Mouse (Mus musculus): Measurements from ENCODE around the gene Tmem135.

- no peak for TF ChIP-seq POLR2A (IDR thresholded peaks at IDR 0.05; ENCODE audit: insufficient read length, low read depth)
- no peak for TF ChIP-seq TCF12 (IDR thresholded peaks at IDR 0.05; ENCODE audit: insufficient read depth, poor library complexity, severe bottlenecking)
- TF ChIP-seq E2F4 (IDR thresholded peaks at IDR 0.05; ENCODE audit: insufficient read depth) = no peak
- TF ChIP-seq MAX (IDR thresholded peaks at IDR 0.05; ENCODE audit: low read depth) = no peak
- TF ChIP-seq MYOD1 (IDR thresholded peaks at IDR 0.05; ENCODE audit: control insufficient read depth in 1 of 3, insufficient read length in 2 of 3, low read depth in 2 of 3) = no peak
- no peak for TF ChIP-seq SRF (IDR thresholded peaks at IDR 0.05; ENCODE audit: control insufficient read depth, insufficient read length, low read depth)
- no peak for TF ChIP-seq USF1 (IDR thresholded peaks at IDR 0.05; ENCODE audit: low read depth)
These were observed 152.1 kb downstream of the Tmem135 start for GRCm38 (mm10) chr7:89251880-89252453.
